Mouse (Mus musculus): ENCODE measurements around the gene Gabra3.

- TF ChIP-seq CTCF (IDR thresholded peaks at IDR 0.05; ENCODE audit: low read depth) (no peak), EP300 (IDR thresholded peaks at IDR 0.05; ENCODE audit: low read depth) (no peak)
Measured at GRCm38 (mm10) chrX:72386758-72387157, 269.9 kb downstream of the Gabra3 start, which contains the start of gene Magea10.

Measured in liver, postnatal 0 days (tissue).